Mouse (Mus musculus): ENCODE data around the gene Akap10. TPM values are rescaled to one million over a fixed set of nuclear protein-coding genes. Genes with fewer than 3 reads are reported as not detected.
"Not testable (repeated sequence)": the region's sequence is repeated elsewhere in the genome, so short reads cannot be mapped to it uniquely, and the experiment has no call there.

Akap10 gene
- polyA plus RNA-seq, 1 experiment: 46.4 TPM

- H3K4me1 ChIP-seq (ENCODE audit: control insufficient read depth, insufficient read depth, low read length): no peaks in the 10 kb centered on the region; the same call in 1 of the 2 replicates
- H3K4me3 ChIP-seq (ENCODE audit: insufficient read depth, low read length): no peak overlapping the region
- no peak overlapping the region for H3K27ac ChIP-seq (ENCODE audit: insufficient read depth, low read depth, low read length)
- TF ChIP-seq POLR2A (IDR thresholded peaks at IDR 0.05; ENCODE audit: borderline replicate concordance, low read depth, low read length): no peak
- TF ChIP-seq CTCF (IDR thresholded peaks at IDR 0.05; ENCODE audit: low read depth, low read length): no peak
These were observed 58.2 kb downstream of the Akap10 start for GRCm38 (mm10) chr11:61871881-61872280.

GRCm38 (mm10) chr11:61866856-61867255 is 63.2 kb downstream of the Akap10 start:
- H3K4me3 ChIP-seq (ENCODE audit: insufficient read depth, low read length): no peak overlapping the region
- H3K27ac ChIP-seq (ENCODE audit: insufficient read depth, low read depth, low read length): no peak overlapping the region
- no peak for TF ChIP-seq POLR2A (IDR thresholded peaks at IDR 0.05; ENCODE audit: borderline replicate concordance, low read depth, low read length)
- TF ChIP-seq CTCF (IDR thresholded peaks at IDR 0.05; ENCODE audit: low read depth, low read length): no peak
- peaks cover 14% of the 10 kb centered on the region for H3K4me1 ChIP-seq (ENCODE audit: control insufficient read depth, insufficient read depth, low read length)

GRCm38 (mm10) chr11:61861781-61862547 is 68.1 kb downstream of the Akap10 start:
- H3K27ac ChIP-seq (ENCODE audit: insufficient read depth, low read depth, low read length): peak overlapping the region; percentile 85
- no peak for TF ChIP-seq CTCF (IDR thresholded peaks at IDR 0.05; ENCODE audit: low read depth, low read length)
- no peak for TF ChIP-seq POLR2A (IDR thresholded peaks at IDR 0.05; ENCODE audit: borderline replicate concordance, low read depth, low read length)
- H3K4me1 ChIP-seq (ENCODE audit: control insufficient read depth, insufficient read depth, low read length): peaks cover 24% of the 10 kb centered on the region
- no peak overlapping the region for H3K4me3 ChIP-seq (ENCODE audit: insufficient read depth, low read length)

GRCm38 (mm10) chr11:61859316-61859715 is 70.7 kb downstream of the Akap10 start:
- no peak for TF ChIP-seq POLR2A (IDR thresholded peaks at IDR 0.05; ENCODE audit: borderline replicate concordance, low read depth, low read length)
- no peak for TF ChIP-seq CTCF (IDR thresholded peaks at IDR 0.05; ENCODE audit: low read depth, low read length)
- Histone ChIP-seq H3K4me3 (ENCODE audit: insufficient read depth, low read length) (no peak overlapping the region), H3K27ac (ENCODE audit: insufficient read depth, low read depth, low read length) (no peak overlapping the region), H3K4me1 (ENCODE audit: control insufficient read depth, insufficient read depth, low read length) (peaks cover 27% of the 10 kb centered on the region)

- peak overlapping the region; percentile 82 for H3K4me3 ChIP-seq (ENCODE audit: insufficient read depth, low read length)
- H3K4me1 ChIP-seq (ENCODE audit: control insufficient read depth, insufficient read depth, low read length): peaks cover 6% of the 10 kb centered on the region
- H3K27ac ChIP-seq (ENCODE audit: insufficient read depth, low read depth, low read length): peak overlapping the region; percentile 67; the same call in 1 of the 2 replicates
- TF ChIP-seq POLR2A (IDR thresholded peaks at IDR 0.05; ENCODE audit: borderline replicate concordance, low read depth, low read length) (no peak), CTCF (IDR thresholded peaks at IDR 0.05; ENCODE audit: low read depth, low read length) (no peak)
These were observed 74.5 kb downstream of the Akap10 start for GRCm38 (mm10) chr11:61855539-61855938.

- Histone ChIP-seq H3K27ac (ENCODE audit: insufficient read depth, low read depth, low read length) (peak within 1 kb of the TSS; percentile 67), H3K4me1 (ENCODE audit: control insufficient read depth, insufficient read depth, low read length) (peaks cover 6% of the 10 kb centered on the region), H3K4me3 (ENCODE audit: insufficient read depth, low read length) (peak within 1 kb of the TSS; percentile 82)
- TF ChIP-seq CTCF (IDR thresholded peaks at IDR 0.05; ENCODE audit: low read depth, low read length) (no peak), POLR2A (IDR thresholded peaks at IDR 0.05; ENCODE audit: borderline replicate concordance, low read depth, low read length) (peak; percentile 99)
These were observed 75.1 kb downstream of the Akap10 start, which contains the start of gene Ulk2 for GRCm38 (mm10) chr11:61854988-61855411. Gene Ulk2 (minus strand): TSS chr11:61855073.

- TF ChIP-seq POLR2A (IDR thresholded peaks at IDR 0.05; ENCODE audit: borderline replicate concordance, low read depth, low read length): no peak
- no peak for TF ChIP-seq CTCF (IDR thresholded peaks at IDR 0.05; ENCODE audit: low read depth, low read length)
- Histone ChIP-seq H3K27ac (ENCODE audit: insufficient read depth, low read depth, low read length) (peak overlapping the region; percentile 66), H3K4me1 (ENCODE audit: control insufficient read depth, insufficient read depth, low read length) (peaks cover 6% of the 10 kb centered on the region), H3K4me3 (ENCODE audit: insufficient read depth, low read length) (peak overlapping the region; percentile 82)
These were observed 75.7 kb downstream of the Akap10 start for GRCm38 (mm10) chr11:61854211-61854987.

- Histone ChIP-seq H3K4me3 (ENCODE audit: insufficient read depth, low read length) (peak overlapping the region; percentile 82), H3K27ac (ENCODE audit: insufficient read depth, low read depth, low read length) (peak overlapping the region; percentile 66), H3K4me1 (ENCODE audit: control insufficient read depth, insufficient read depth, low read length) (peaks cover 6% of the 10 kb centered on the region)
- no peak for TF ChIP-seq CTCF (IDR thresholded peaks at IDR 0.05; ENCODE audit: low read depth, low read length)
- no peak for TF ChIP-seq POLR2A (IDR thresholded peaks at IDR 0.05; ENCODE audit: borderline replicate concordance, low read depth, low read length)
These were observed 76.4 kb downstream of the Akap10 start for GRCm38 (mm10) chr11:61853659-61854058.

- peaks cover 6% of the 10 kb centered on the region for H3K4me1 ChIP-seq (ENCODE audit: control insufficient read depth, insufficient read depth, low read length)
- H3K4me3 ChIP-seq (ENCODE audit: insufficient read depth, low read length): no peak overlapping the region
- no peak overlapping the region for H3K27ac ChIP-seq (ENCODE audit: insufficient read depth, low read depth, low read length)
- no peak for TF ChIP-seq POLR2A (IDR thresholded peaks at IDR 0.05; ENCODE audit: borderline replicate concordance, low read depth, low read length)
- no peak for TF ChIP-seq CTCF (IDR thresholded peaks at IDR 0.05; ENCODE audit: low read depth, low read length)
These were observed 77.1 kb downstream of the Akap10 start for GRCm38 (mm10) chr11:61852916-61853315.

GRCm38 (mm10) chr11:61851195-61851594 is 78.9 kb downstream of the Akap10 start:
- TF ChIP-seq CTCF (IDR thresholded peaks at IDR 0.05; ENCODE audit: low read depth, low read length) (no peak), POLR2A (IDR thresholded peaks at IDR 0.05; ENCODE audit: borderline replicate concordance, low read depth, low read length) (no peak)
- no peak overlapping the region for H3K27ac ChIP-seq (ENCODE audit: insufficient read depth, low read depth, low read length)
- H3K4me1 ChIP-seq (ENCODE audit: control insufficient read depth, insufficient read depth, low read length): peaks cover 6% of the 10 kb centered on the region
- no peak overlapping the region for H3K4me3 ChIP-seq (ENCODE audit: insufficient read depth, low read length)

- H3K4me1 ChIP-seq (ENCODE audit: control insufficient read depth, insufficient read depth, low read length): peaks cover 36% of the 10 kb centered on the region
- not testable (repeated sequence) for H3K4me3 ChIP-seq (ENCODE audit: insufficient read depth, low read length); H3K27ac ChIP-seq (ENCODE audit: insufficient read depth, low read depth, low read length)
These were observed 89.4 kb downstream of the Akap10 start for GRCm38 (mm10) chr11:61840663-61841062.

Data from bone marrow macrophage, adult 2 months (primary cell).